29 mouse cellular contexts compared by ENCODE assay signal in the genomic region with DNA sequence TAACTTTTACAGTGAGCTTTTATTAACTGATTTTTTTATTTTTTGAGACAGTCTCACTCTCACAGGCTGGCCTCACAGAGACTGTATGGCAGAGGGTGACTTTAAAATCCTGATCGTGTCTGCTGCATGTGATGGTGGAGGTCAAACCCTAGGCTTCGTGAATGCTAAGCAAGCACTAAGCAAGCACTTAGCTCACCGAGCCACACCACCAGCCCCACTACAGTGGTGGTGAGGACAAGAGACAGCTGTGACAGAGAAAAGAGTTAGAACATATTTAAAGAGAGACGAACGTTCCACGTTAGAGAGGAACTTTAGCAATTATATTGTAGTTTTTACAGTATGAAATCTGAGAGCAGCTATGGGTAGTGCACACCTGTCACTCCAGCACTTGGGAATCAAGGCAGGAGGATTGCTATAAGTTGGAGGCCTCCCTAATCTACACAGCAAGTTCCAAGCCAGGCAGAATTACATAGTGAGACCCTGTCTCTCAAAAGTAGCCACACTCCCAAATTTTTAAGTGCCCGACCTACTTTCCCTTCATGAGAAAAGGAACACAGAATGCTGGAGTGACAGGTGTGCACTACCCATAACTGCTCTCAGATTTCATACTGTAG. TPM values are rescaled to one million over a fixed set of nuclear protein-coding genes. Genes with fewer than 3 reads are reported as not detected.
DNase-seq lines count a peak whose midpoint lies in the region; ATAC-seq and TF ChIP-seq lines count a peak whose summit lies in the region.
"Had no signal": no experiment of that assay in that cellular context is flagged by ENCODE, and none has a peak within 500 bp of the region (broad histone marks: within the 10 kb centered on the region; RNA-seq: fewer than 3 reads in every experiment).

No protein-coding gene starts in this region.

- H3K4me1 ChIP-seq in embryonic facial prominence, embryonic 14.5 days (ENCODE audit: control insufficient read depth, insufficient read depth, low read length), result 0 out of 2 replicates have a peak, but pooled peaks cover under 1% of the 10 kb centered on the region
- H3K4me1 ChIP-seq in embryonic facial prominence, embryonic 10.5 days, result no peaks in the 10 kb centered on the region
- peaks cover 15% of the 10 kb centered on the region for H3K4me1 ChIP-seq in lung, embryonic 14.5 days (ENCODE audit: insufficient read depth)
- no peaks in the 10 kb centered on the region for H3K4me1 ChIP-seq in stomach, postnatal 0 days (replicated peaks; ENCODE audit: control insufficient read depth, insufficient read depth)
- H3K4me1 ChIP-seq: forebrain, embryonic 13.5 days; hindbrain, embryonic 12.5 days; stomach, embryonic 15.5 days had no signal

- H3K36me3 ChIP-seq in embryonic facial prominence, embryonic 14.5 days (ENCODE audit: control insufficient read depth, insufficient read depth, low read length), result no peaks in the 10 kb centered on the region
- no peaks in the 10 kb centered on the region for H3K36me3 ChIP-seq in embryonic facial prominence, embryonic 10.5 days (replicated peaks)
- no peaks in the 10 kb centered on the region for H3K36me3 ChIP-seq in lung, embryonic 14.5 days (ENCODE audit: insufficient read depth)
- H3K36me3 ChIP-seq in stomach, postnatal 0 days (ENCODE audit: control insufficient read depth, insufficient read depth, low read length), result no peaks in the 10 kb centered on the region
- H3K36me3 ChIP-seq: heart, embryonic 10.5 days; hindbrain, embryonic 12.5 days; intestine, embryonic 15.5 days; limb, embryonic 12.5 days; stomach, embryonic 15.5 days had no signal

- H3K9ac ChIP-seq in embryonic facial prominence, embryonic 14.5 days (ENCODE audit: low read depth, low read length), result no peak overlapping the region
- no peak overlapping the region for H3K9ac ChIP-seq in lung, embryonic 14.5 days
- H3K9ac ChIP-seq in stomach, postnatal 0 days (ENCODE audit: low read length), result no peak overlapping the region
- H3K9ac ChIP-seq: forebrain, embryonic 13.5 days; hindbrain, embryonic 12.5 days; intestine, embryonic 15.5 days; limb, embryonic 12.5 days; liver, embryonic 14.5 days; stomach, embryonic 15.5 days had no signal

- peak; percentile 57; the same call in 1 of the 2 replicates for ATAC-seq in embryonic facial prominence, embryonic 14.5 days (ENCODE audit: low read depth)
- peak; percentile 67 for ATAC-seq in lung, embryonic 14.5 days (ENCODE audit: insufficient read depth)
- ATAC-seq in stomach, postnatal 0 days (ENCODE audit: low FRiP score, low TSS enrichment), result peak; percentile 22
- ATAC-seq: activated CD4-positive, CD25-positive, alpha-beta regulatory T cell, adult 4 months; forebrain, embryonic 13.5 days; hindbrain, postnatal 0 days had no signal

- H3K27ac ChIP-seq in embryonic facial prominence, embryonic 14.5 days (replicated peaks; ENCODE audit: low read depth, low read length), result no peak overlapping the region
- no peak overlapping the region for H3K27ac ChIP-seq in embryonic facial prominence, embryonic 10.5 days (replicated peaks)
- peak overlapping the region; percentile 12; the same call in 1 of the 2 replicates for H3K27ac ChIP-seq in lung, embryonic 14.5 days (ENCODE audit: low read depth)
- no peak overlapping the region for H3K27ac ChIP-seq in stomach, postnatal 0 days (replicated peaks)
- H3K27ac ChIP-seq: forebrain, embryonic 13.5 days; heart, embryonic 10.5 days; hindbrain, embryonic 12.5 days; hindbrain, postnatal 0 days; intestine, embryonic 15.5 days; kidney, postnatal 0 days; limb, embryonic 12.5 days; liver, embryonic 14.5 days; stomach, embryonic 15.5 days had no signal

- DNase-seq in embryonic facial prominence, embryonic 14.5 days (ENCODE audit: low spot score), result no peak
- DNase-seq in embryonic facial prominence, embryonic 10.5 days (ENCODE audit: low spot score), result no peak
- peak; percentile 82 for DNase-seq in lung, embryonic 14.5 days
- DNase-seq in lung, adult 18-20 months, result no peak
- DNase-seq in lung, postnatal 10 days, result peak; percentile 75
- no peak for DNase-seq in stomach, postnatal 0 days (ENCODE audit: low spot score)
- no peak for DNase-seq in ovary, adult 18-20 months (ENCODE audit: low spot score)
- DNase-seq: adrenal gland, adult 8-10 months; cerebellum, adult 2 months; cerebellum, postnatal 14 days; gastrocnemius, postnatal 14 days; heart, postnatal 36 days; kidney, adult 8-10 months; layer of hippocampus, adult 9-11 months; midbrain, embryonic 14.5 days; retina, postnatal 1 day; right cerebral cortex, postnatal 14 days; thymus, adult 2 months had no signal

- WGBS in embryonic facial prominence, embryonic 14.5 days, result 71% methylated on average over 7 of the region's 7 CpGs
- 86% methylated on average over 7 of the region's 7 CpGs for WGBS in embryonic facial prominence, embryonic 10.5 days
- WGBS in lung, embryonic 14.5 days, result 27% methylated on average over 7 of the region's 7 CpGs
- WGBS in stomach, postnatal 0 days, result 50% methylated on average over 7 of the region's 7 CpGs

- no peak for TF ChIP-seq CTCF in lung, embryonic 14.5 days (IDR thresholded peaks at IDR 0.05; ENCODE audit: low read depth)
- TF ChIP-seq CTCF in stomach, postnatal 0 days (IDR thresholded peaks at IDR 0.05; ENCODE audit: low read depth), result no peak

- 0 out of 2 replicates have a peak, but pooled peaks cover 4% of the 10 kb centered on the region for H3K27me3 ChIP-seq in embryonic facial prominence, embryonic 14.5 days (replicated peaks; ENCODE audit: control insufficient read depth, insufficient read depth, low read length)
- peaks cover 13% of the 10 kb centered on the region; the same call in 1 of the 2 replicates for H3K27me3 ChIP-seq in embryonic facial prominence, embryonic 10.5 days (replicated peaks; ENCODE audit: low read depth, poor library complexity, severe bottlenecking)
- no peaks in the 10 kb centered on the region for H3K27me3 ChIP-seq in lung, embryonic 14.5 days (ENCODE audit: insufficient read depth, low read length)
- no peaks in the 10 kb centered on the region for H3K27me3 ChIP-seq in stomach, postnatal 0 days (ENCODE audit: control insufficient read depth, insufficient read depth, low read length)
- H3K27me3 ChIP-seq: CH12.LX; forebrain, embryonic 13.5 days; hindbrain, embryonic 12.5 days; intestine, embryonic 15.5 days; stomach, embryonic 15.5 days had no signal

- no peak overlapping the region for H3K4me3 ChIP-seq in embryonic facial prominence, embryonic 14.5 days (ENCODE audit: low read depth, low read length)
- H3K4me3 ChIP-seq in embryonic facial prominence, embryonic 10.5 days, result no peak overlapping the region
- no peak overlapping the region for H3K4me3 ChIP-seq in lung, embryonic 14.5 days (ENCODE audit: low read depth, low read length)
- H3K4me3 ChIP-seq in stomach, postnatal 0 days (ENCODE audit: low read depth, low read length), result no peak overlapping the region
- H3K4me3 ChIP-seq: forebrain, embryonic 13.5 days; heart, embryonic 10.5 days; hindbrain, embryonic 12.5 days; intestine, embryonic 15.5 days; limb, embryonic 12.5 days; stomach, embryonic 15.5 days had no signal

- no peaks in the 10 kb centered on the region for H3K9me3 ChIP-seq in embryonic facial prominence, embryonic 14.5 days (ENCODE audit: control insufficient read depth, low read length)
- H3K9me3 ChIP-seq in embryonic facial prominence, embryonic 10.5 days, result no peaks in the 10 kb centered on the region
- no peaks in the 10 kb centered on the region for H3K9me3 ChIP-seq in lung, embryonic 14.5 days (ENCODE audit: low read depth, low read length)
- no peaks in the 10 kb centered on the region for H3K9me3 ChIP-seq in stomach, postnatal 0 days (ENCODE audit: control insufficient read depth, low read length)
- H3K9me3 ChIP-seq: forebrain, embryonic 13.5 days; heart, embryonic 10.5 days; hindbrain, embryonic 12.5 days; intestine, embryonic 15.5 days; limb, embryonic 12.5 days; stomach, embryonic 15.5 days had no signal

- no peak for TF ChIP-seq EP300 in stomach, postnatal 0 days (optimal IDR thresholded peaks at IDR 0.05)

- no peak overlapping the region for H3K4me2 ChIP-seq in embryonic facial prominence, embryonic 14.5 days (ENCODE audit: low read depth, low read length)
- H3K4me2 ChIP-seq in lung, embryonic 14.5 days, result no peak overlapping the region
- no peak overlapping the region for H3K4me2 ChIP-seq in stomach, postnatal 0 days (replicated peaks; ENCODE audit: low read depth)
- H3K4me2 ChIP-seq: forebrain, embryonic 13.5 days; hindbrain, embryonic 12.5 days; intestine, embryonic 15.5 days; limb, embryonic 12.5 days; stomach, embryonic 15.5 days had no signal

RNA-seq across cellular contexts. Expression of a gene that starts 6.4 kb away (rescaled TPM):
- 2.3 and 4.6 TPM in 2 replicates for polyA plus RNA-seq in embryonic facial prominence, embryonic 14.5 days (2014; fragmentation: Nextera tagmentation; extraction: Ambion mirVana)
- polyA plus RNA-seq in embryonic facial prominence, embryonic 10.5 days (2016; fragmentation: Nextera tagmentation; extraction: Ambion mirVana), result 3.6 TPM in 2 replicates
- 4.3 and 6.8 TPM in 2 replicates for polyA plus RNA-seq in lung, embryonic 14.5 days (2014; fragmentation: Nextera tagmentation; extraction: Ambion mirVana)
- polyA plus RNA-seq in stomach, postnatal 0 days (2015; fragmentation: Nextera tagmentation; extraction: Ambion mirVana), result 76.1 and 82.5 TPM in 2 replicates
- polyA plus RNA-seq: activated CD4-positive, CD25-positive, alpha-beta regulatory T cell, adult 4 months had no signal

RNA-seq across cellular contexts. Expression of a gene that starts 37.7 kb away (rescaled TPM):
- 32.6 and 36.5 TPM in 2 replicates for polyA plus RNA-seq in embryonic facial prominence, embryonic 14.5 days (2014; fragmentation: Nextera tagmentation; extraction: Ambion mirVana)
- 18.5 and 20.1 TPM in 2 replicates for polyA plus RNA-seq in embryonic facial prominence, embryonic 10.5 days (2016; fragmentation: Nextera tagmentation; extraction: Ambion mirVana)
- polyA plus RNA-seq in lung, embryonic 14.5 days (2014; fragmentation: Nextera tagmentation; extraction: Ambion mirVana), result 33.7 and 36.8 TPM in 2 replicates
- 26.4 and 29.0 TPM in 2 replicates for polyA plus RNA-seq in stomach, postnatal 0 days (2015; fragmentation: Nextera tagmentation; extraction: Ambion mirVana)

RNA-seq across cellular contexts. Expression of a gene that starts 37.8 kb away (rescaled TPM):
- polyA plus RNA-seq in embryonic facial prominence, embryonic 14.5 days (2014; fragmentation: Nextera tagmentation; extraction: Ambion mirVana), result 199 and 200 TPM in 2 replicates
- polyA plus RNA-seq in embryonic facial prominence, embryonic 10.5 days (2016; fragmentation: Nextera tagmentation; extraction: Ambion mirVana), result 438 and 447 TPM in 2 replicates
- 300 and 305 TPM in 2 replicates for polyA plus RNA-seq in lung, embryonic 14.5 days (2014; fragmentation: Nextera tagmentation; extraction: Ambion mirVana)
- 60.2 and 60.5 TPM in 2 replicates for polyA plus RNA-seq in stomach, postnatal 0 days (2015; fragmentation: Nextera tagmentation; extraction: Ambion mirVana)

Comparison
In these comparisons a context has a peak if more than half of its experiments do, and no peak if none do; other contexts are left out.
1. DNase-seq: peak in lung, embryonic 14.5 days (single experiment) and lung, postnatal 10 days (single experiment); none in embryonic facial prominence, embryonic 14.5 days (single experiment), embryonic facial prominence, embryonic 10.5 days (single experiment), lung, adult 18-20 months (0 of 2), stomach, postnatal 0 days (single experiment) and ovary, adult 18-20 months (single experiment).
2. Peak in every context shown above with its lines, with median percentiles within 50 percentile points of each other: ATAC-seq.